Mouse (Mus musculus) ES-E14 (cell line): ENCODE results near the gene Car7.

Experiments used
- HCFC1 ChIP-seq: IDR thresholded peaks from 2 replicates; pipeline ENCODE4 v1.6.1; 2012; ENCODE audit warnings: low read length, inconsistent platforms, borderline replicate concordance; ENCODE audit not compliant: insufficient read depth
- ZNF384 ChIP-seq: IDR thresholded peaks from 2 replicates; pipeline ENCODE4 v1.6.1; 2012; ENCODE audit warnings: low read depth, low read length, inconsistent platforms

GRCm38 (mm10) chr8:104590284-104590683, 55.8 kb downstream of the Car7 start:
- TF ChIP-seq HCFC1, result no peak
- TF ChIP-seq ZNF384, result no peak
